Mouse (Mus musculus) C2C12 (cell line): Measurements from ENCODE around the gene Abca13.

Experiments
- CTCF ChIP-seq: IDR thresholded peaks from one replicate; pipeline ENCODE4 v1.5.1; 2011; ENCODE audit not compliant: control insufficient read depth, insufficient read depth, insufficient read length
- FOSL1 ChIP-seq: IDR thresholded peaks from one replicate; pipeline ENCODE4 v1.8.0; 2011; ENCODE audit warnings: mild to moderate bottlenecking, low read length; ENCODE audit not compliant: poor library complexity, insufficient read depth, severe bottlenecking
- USF1 ChIP-seq: IDR thresholded peaks from one replicate; pipeline ENCODE4 v1.6.1; 2011; ENCODE audit warnings: low read depth, mild to moderate bottlenecking, control low read depth, moderate library complexity

DNA sequence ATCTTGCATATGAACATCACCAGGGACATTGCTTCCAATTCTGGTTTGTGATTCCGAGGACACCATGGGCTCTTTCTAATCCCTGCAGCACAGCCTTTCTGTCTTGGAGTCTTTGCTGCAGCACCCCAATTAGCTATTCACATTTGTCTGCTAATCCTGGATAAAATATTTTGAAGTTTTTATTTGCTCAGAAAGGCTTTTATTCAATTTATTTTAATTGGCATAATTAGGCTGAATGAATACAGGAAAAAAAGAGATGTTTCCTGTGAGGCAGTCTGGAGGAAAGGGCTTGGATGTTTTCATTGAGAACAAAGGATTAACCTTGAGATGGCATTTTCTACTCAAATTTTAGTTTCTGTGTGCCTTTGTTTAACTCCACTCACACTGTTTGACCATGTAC is 428.2 kb downstream of the Abca13 start:
- TF ChIP-seq CTCF (no peak), USF1 (no peak), FOSL1 (no peak)
